In the genomic region with DNA sequence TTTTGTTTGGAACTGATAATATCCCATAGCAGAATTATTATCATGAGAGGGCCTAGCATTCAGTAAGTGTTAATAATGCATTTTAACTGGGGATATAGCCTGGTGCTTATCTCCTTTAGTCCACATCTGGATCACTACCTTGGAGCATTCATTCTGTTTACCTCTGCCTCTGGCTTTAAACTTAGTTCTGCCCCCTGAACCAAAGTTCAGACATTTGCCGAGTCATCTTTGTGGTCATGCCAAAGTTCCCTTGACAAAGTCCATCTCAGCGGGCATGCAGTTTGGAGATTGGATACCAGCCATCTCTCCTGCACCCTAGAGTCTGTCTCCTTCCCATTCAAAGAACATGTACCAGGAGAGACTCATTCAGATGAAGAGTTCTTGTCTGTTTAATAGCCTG, we compare ENCODE assay signal across 8 mouse cellular contexts. TPM values are rescaled to one million over a fixed set of nuclear protein-coding genes. Genes with fewer than 3 reads are reported as not detected.
DNase-seq lines count a peak whose midpoint lies in the region; ATAC-seq and TF ChIP-seq lines count a peak whose summit lies in the region.

No protein-coding gene starts in this region.

- no peak for TF ChIP-seq POLR2A in myocyte (IDR thresholded peaks at IDR 0.05; ENCODE audit: insufficient read length, low read depth)

- no peaks in the 10 kb centered on the region for H3K27me3 ChIP-seq in lung, embryonic 14.5 days (ENCODE audit: insufficient read depth, low read length)
- no peaks in the 10 kb centered on the region for H3K27me3 ChIP-seq in forebrain, postnatal 0 days (ENCODE audit: insufficient read depth, low read length)
- no peaks in the 10 kb centered on the region for H3K27me3 ChIP-seq in myocyte (ENCODE audit: control insufficient read depth, insufficient read depth, insufficient read length)

- ATAC-seq in lung, embryonic 14.5 days (ENCODE audit: insufficient read depth) = no peak
- ATAC-seq in forebrain, postnatal 0 days = no peak

- H3K36me3 ChIP-seq in lung, embryonic 14.5 days (ENCODE audit: insufficient read depth) = no peaks in the 10 kb centered on the region
- H3K36me3 ChIP-seq in forebrain, postnatal 0 days (ENCODE audit: insufficient read depth) = no peaks in the 10 kb centered on the region
- no peaks in the 10 kb centered on the region for H3K36me3 ChIP-seq in myocyte (ENCODE audit: control insufficient read depth, insufficient read depth)

- no peak overlapping the region for H3ac ChIP-seq in myocyte (ENCODE audit: control insufficient read depth, insufficient read length)

- H3K27ac ChIP-seq in lung, embryonic 14.5 days (ENCODE audit: low read depth) = no peak overlapping the region
- no peak overlapping the region for H3K27ac ChIP-seq in forebrain, postnatal 0 days (ENCODE audit: low read depth, low read length)

- DNase-seq in lung, embryonic 14.5 days = no peak
- no peak for DNase-seq in lung, adult 18-20 months
- no peak for DNase-seq in forebrain, postnatal 0 days
- peak; percentile 76 for DNase-seq in kidney, postnatal 14 days
- no peak for DNase-seq in spleen, postnatal 14 days (ENCODE audit: low spot score in 2 of 2)
- no peak for DNase-seq in ovary, postnatal 36 days (ENCODE audit: low spot score)
- no peak for DNase-seq in thymus, adult 18-20 months

- no peaks in the 10 kb centered on the region for H3K9me3 ChIP-seq in lung, embryonic 14.5 days (ENCODE audit: low read depth, low read length)
- no peaks in the 10 kb centered on the region for H3K9me3 ChIP-seq in forebrain, postnatal 0 days (ENCODE audit: low read length)

- H3K4me2 ChIP-seq in lung, embryonic 14.5 days = peak overlapping the region; percentile 81
- H3K4me2 ChIP-seq in forebrain, postnatal 0 days (ENCODE audit: low read depth) = peak overlapping the region; percentile 69
- H3K4me2 ChIP-seq in myocyte (ENCODE audit: low read depth) = peak overlapping the region; percentile 92

- 76% methylated on average over 2 of the region's 2 CpGs for WGBS in lung, embryonic 14.5 days
- 78% methylated on average over 2 of the region's 2 CpGs for WGBS in forebrain, postnatal 0 days

- H3K9ac ChIP-seq in lung, embryonic 14.5 days = no peak overlapping the region
- no peak overlapping the region for H3K9ac ChIP-seq in forebrain, postnatal 0 days

- H3K4me3 ChIP-seq in lung, embryonic 14.5 days (ENCODE audit: low read depth, low read length) = peak overlapping the region; percentile 56; the same call in 1 of the 2 replicates
- peak overlapping the region; percentile 53; the same call in 1 of the 2 replicates for H3K4me3 ChIP-seq in forebrain, postnatal 0 days (ENCODE audit: low read depth, low read length)
- peak overlapping the region; percentile 80 for H3K4me3 ChIP-seq in myocyte

- TF ChIP-seq CTCF in lung, embryonic 14.5 days (IDR thresholded peaks at IDR 0.05; ENCODE audit: low read depth) = no peak
- no peak for TF ChIP-seq CTCF in forebrain, postnatal 0 days (IDR thresholded peaks at IDR 0.05; ENCODE audit: low read depth)

- peaks cover 4% of the 10 kb centered on the region; the same call in 1 of the 2 replicates for H3K4me1 ChIP-seq in lung, embryonic 14.5 days (ENCODE audit: insufficient read depth)
- H3K4me1 ChIP-seq in forebrain, postnatal 0 days (ENCODE audit: insufficient read depth) = no peaks in the 10 kb centered on the region

- no peaks in the 10 kb centered on the region for H3K79me2 ChIP-seq in myocyte (ENCODE audit: control insufficient read depth, insufficient read depth)

TF ChIP-seq in myocyte, 11 proteins besides CTCF, POLR2A, EP300 and RAD21:
- TF ChIP-seq TCF12 (IDR thresholded peaks at IDR 0.05; ENCODE audit: insufficient read depth, poor library complexity, severe bottlenecking) (no peak), USF1 (IDR thresholded peaks at IDR 0.05; ENCODE audit: low read depth) (no peak), SRF (IDR thresholded peaks at IDR 0.05; ENCODE audit: control insufficient read depth, insufficient read length, low read depth) (no peak), E2F4 (IDR thresholded peaks at IDR 0.05; ENCODE audit: insufficient read depth) (no peak), REST (IDR thresholded peaks at IDR 0.05; ENCODE audit: insufficient read depth, insufficient read length) (no peak), POLR2AphosphoS2 (IDR thresholded peaks at IDR 0.05; ENCODE audit: insufficient read length, low read depth) (no peak), CEBPB (IDR thresholded peaks at IDR 0.05; ENCODE audit: insufficient read depth, poor library complexity, severe bottlenecking) (no peak), MYOD1 (IDR thresholded peaks at IDR 0.05; ENCODE audit: control insufficient read depth in 1 of 3, insufficient read length in 2 of 3, low read depth in 2 of 3) (no peak), TCF3 (IDR thresholded peaks at IDR 0.05; ENCODE audit: insufficient read length, low read depth) (no peak), MAX (IDR thresholded peaks at IDR 0.05; ENCODE audit: low read depth) (no peak), MYOG (IDR thresholded peaks at IDR 0.05; ENCODE audit: control insufficient read depth in 1 of 3, insufficient read depth in 1 of 3, insufficient read length in 2 of 3, low read depth in 2 of 3) (no peak)

RNA-seq across cellular contexts. Expression of gene Sord, which starts 0.9 kb away (rescaled TPM):
- polyA plus RNA-seq in lung, embryonic 14.5 days (2014; fragmentation: Nextera tagmentation; extraction: Ambion mirVana) = 16.0 and 16.2 TPM in 2 replicates
- total RNA-seq in forebrain, postnatal 0 days (2014; rRNA removed) = 19.7 and 27.4 TPM in 2 replicates
- polyA plus RNA-seq in forebrain, postnatal 0 days (2015; fragmentation: Nextera tagmentation; extraction: Ambion mirVana) = 17.7 and 21.2 TPM in 2 replicates
- polyA plus RNA-seq in myocyte (2012; fragmentation: generic; extraction: Trizol) = 18.5 TPM

RNA-seq across cellular contexts. Expression of gene Terb2, which starts 49.4 kb away (rescaled TPM):
- polyA plus RNA-seq in lung, embryonic 14.5 days (2014; fragmentation: Nextera tagmentation; extraction: Ambion mirVana) = not detected in 2 replicates
- not detected in 2 replicates for total RNA-seq in forebrain, postnatal 0 days (2014; rRNA removed)
- polyA plus RNA-seq in forebrain, postnatal 0 days (2015; fragmentation: Nextera tagmentation; extraction: Ambion mirVana) = not detected in 2 replicates
- polyA plus RNA-seq in myocyte (2012; fragmentation: generic; extraction: Trizol) = not detected

RNA-seq across cellular contexts. Expression of gene Patl2, which starts 49.4 kb away (rescaled TPM):
- not detected in 2 replicates for polyA plus RNA-seq in lung, embryonic 14.5 days (2014; fragmentation: Nextera tagmentation; extraction: Ambion mirVana)
- total RNA-seq in forebrain, postnatal 0 days (2014; rRNA removed) = not detected in 2 replicates
- polyA plus RNA-seq in forebrain, postnatal 0 days (2015; fragmentation: Nextera tagmentation; extraction: Ambion mirVana) = not detected in 2 replicates
- 0.07 TPM for polyA plus RNA-seq in myocyte (2012; fragmentation: generic; extraction: Trizol)
